ENCODE assay signal across 20 mouse cellular contexts in the genomic region with DNA sequence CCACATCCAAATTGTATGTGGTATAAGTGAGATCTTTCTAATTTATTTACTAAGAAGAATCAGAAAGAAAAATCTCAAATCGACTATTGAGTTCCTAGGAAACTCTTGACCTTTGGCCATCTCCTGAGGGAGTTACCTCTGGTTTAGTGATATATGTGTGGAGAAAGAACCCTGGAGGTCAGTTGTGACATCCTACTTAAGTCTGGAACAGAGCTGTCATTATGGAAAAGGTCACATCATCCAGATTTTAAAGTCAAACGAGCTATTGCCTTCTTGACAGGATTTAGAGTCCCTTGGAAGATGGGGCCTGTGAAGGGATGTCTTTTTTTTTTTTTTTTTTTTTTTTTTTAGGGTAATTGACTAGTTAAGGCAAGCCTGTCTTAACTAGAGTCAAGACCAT. TPM values are rescaled to one million over a fixed set of nuclear protein-coding genes. Genes with fewer than 3 reads are reported as not detected.
DNase-seq lines count a peak whose midpoint lies in the region; ATAC-seq and TF ChIP-seq lines count a peak whose summit lies in the region.
"Had no signal": no experiment of that assay in that cellular context is flagged by ENCODE, and none has a peak within 500 bp of the region (broad histone marks: within the 10 kb centered on the region; RNA-seq: fewer than 3 reads in every experiment).

No protein-coding gene starts in this region.

- peaks cover 11% of the 10 kb centered on the region; the same call in 1 of the 2 replicates for H3K36me3 ChIP-seq in forebrain, embryonic 15.5 days
- H3K36me3 ChIP-seq in forebrain, embryonic 12.5 days (replicated peaks) = no peaks in the 10 kb centered on the region
- H3K36me3 ChIP-seq in heart, postnatal 0 days (replicated peaks; ENCODE audit: control insufficient read depth, insufficient read depth, low read length) = no peaks in the 10 kb centered on the region
- H3K36me3 ChIP-seq in CH12.LX (replicated peaks in 1 of 2; ENCODE audit: control insufficient read depth in 1 of 2, insufficient read depth in 1 of 2, low read length in 1 of 2) = peaks cover 7 to 8% of the 10 kb centered on the region in 2 experiments
- H3K36me3 ChIP-seq: G1E; intestine, embryonic 15.5 days had no signal

- no peak for TF ChIP-seq RAD21 in CH12.LX (IDR thresholded peaks at IDR 0.05; ENCODE audit: low read depth, low read length)

- intact Hi-C loops in heart, postnatal 10 days (cut with DNase I) = loop anchor here (2.0 kb wide), 1 partner anchor 30 kb away; no protein-coding TSS in a partner anchor

- no peak overlapping the region for H3K4me2 ChIP-seq in forebrain, embryonic 15.5 days (replicated peaks)
- H3K4me2 ChIP-seq in forebrain, embryonic 12.5 days = no peak overlapping the region
- H3K4me2 ChIP-seq in heart, postnatal 0 days (ENCODE audit: low read depth, low read length) = no peak overlapping the region
- no peak overlapping the region for H3K4me2 ChIP-seq in CH12.LX (ENCODE audit: insufficient read depth, low read depth, poor library complexity, severe bottlenecking)
- H3K4me2 ChIP-seq: heart, embryonic 11.5 days; hindbrain, embryonic 12.5 days; hindbrain, embryonic 15.5 days; intestine, embryonic 15.5 days had no signal

- peaks cover 7% of the 10 kb centered on the region; the same call in 1 of the 2 replicates for H3K4me1 ChIP-seq in forebrain, embryonic 15.5 days
- no peaks in the 10 kb centered on the region for H3K4me1 ChIP-seq in forebrain, embryonic 12.5 days
- H3K4me1 ChIP-seq in heart, postnatal 0 days (ENCODE audit: control insufficient read depth, insufficient read depth) = no peaks in the 10 kb centered on the region
- peaks cover 7 to 10% of the 10 kb centered on the region in 2 experiments; a peak in 3 of 4 replicates for H3K4me1 ChIP-seq in CH12.LX (ENCODE audit: control insufficient read depth in 1 of 2, insufficient read depth in 2 of 2)
- H3K4me1 ChIP-seq: hindbrain, embryonic 12.5 days; hindbrain, embryonic 15.5 days; intestine, embryonic 15.5 days had no signal

- 65% methylated on average over 2 of the region's 2 CpGs for WGBS in forebrain, embryonic 15.5 days
- 84% methylated on average over 2 of the region's 2 CpGs for WGBS in forebrain, embryonic 12.5 days
- 38% methylated on average over 2 of the region's 2 CpGs for WGBS in heart, postnatal 0 days

- no peak for TF ChIP-seq POLR2A in CH12.LX (IDR thresholded peaks at IDR 0.05; ENCODE audit: low read depth, low read length)

- H3K4me3 ChIP-seq in forebrain, embryonic 15.5 days = no peak overlapping the region
- H3K4me3 ChIP-seq in forebrain, embryonic 12.5 days (replicated peaks) = no peak overlapping the region
- H3K4me3 ChIP-seq in heart, postnatal 0 days (ENCODE audit: low read depth, low read length) = no peak overlapping the region
- no peak overlapping the region for H3K4me3 ChIP-seq in CH12.LX (replicated peaks in 1 of 3; ENCODE audit: low read depth in 2 of 3, low read length in 2 of 3, poor library complexity in 1 of 3)
- H3K4me3 ChIP-seq: hindbrain, embryonic 12.5 days; hindbrain, embryonic 15.5 days; intestine, embryonic 15.5 days had no signal

- no peaks in the 10 kb centered on the region for H3K79me2 ChIP-seq in CH12.LX (replicated peaks; ENCODE audit: control insufficient read depth, extremely low read depth, insufficient read depth, poor library complexity, severe bottlenecking)

- TF ChIP-seq EP300 in heart, postnatal 0 days (IDR thresholded peaks at IDR 0.05; ENCODE audit: low read depth) = no peak
- TF ChIP-seq EP300 in CH12.LX (IDR thresholded peaks at IDR 0.05; ENCODE audit: low read length) = no peak

- H3K27ac ChIP-seq in forebrain, embryonic 15.5 days (replicated peaks) = no peak overlapping the region
- H3K27ac ChIP-seq in forebrain, embryonic 12.5 days = no peak overlapping the region
- peak overlapping the region; percentile 30; the same call in 1 of the 2 replicates for H3K27ac ChIP-seq in heart, postnatal 0 days (ENCODE audit: low read depth)
- no peak overlapping the region for H3K27ac ChIP-seq in CH12.LX (ENCODE audit: insufficient read depth, low read depth)
- H3K27ac ChIP-seq: hindbrain, embryonic 12.5 days; hindbrain, embryonic 15.5 days; intestine, embryonic 15.5 days had no signal

- DNase-seq in heart, postnatal 0 days (ENCODE audit: low spot score) = no peak
- DNase-seq in heart, postnatal 10 days = no peak
- no peak for DNase-seq in CH12.LX (ENCODE audit: extremely low read depth)
- DNase-seq in fat pad, adult 2 months (ENCODE audit: extremely low read depth, low read depth, low spot score) = peak; percentile 98
- DNase-seq in layer of hippocampus, postnatal 36 days = no peak
- no peak for DNase-seq in left cerebral cortex, adult 8-10 months (ENCODE audit: low spot score in 2 of 2)
- DNase-seq: adrenal gland, adult 8-10 months; adrenal gland, postnatal 25 days; cerebellum, adult 18-20 months; gastrocnemius, postnatal 14 days; heart, postnatal 14 days; kidney, adult 11 months had no signal

- in situ Hi-C loops in CH12.LX (cut with MboI; ENCODE audit: low pct_ligation_motif_present, low pct_unique_long_range_greater_than_20kb, low sequenced_read_pairs) = no loop called here

- no peak overlapping the region for H3K9ac ChIP-seq in forebrain, embryonic 15.5 days (replicated peaks)
- H3K9ac ChIP-seq in forebrain, embryonic 12.5 days = no peak overlapping the region
- H3K9ac ChIP-seq in heart, postnatal 0 days (replicated peaks; ENCODE audit: low read depth, low read length) = no peak overlapping the region
- H3K9ac ChIP-seq in CH12.LX (ENCODE audit: insufficient read depth, low read depth) = no peak overlapping the region
- H3K9ac ChIP-seq: hindbrain, embryonic 12.5 days; hindbrain, embryonic 15.5 days; intestine, embryonic 15.5 days had no signal

- ATAC-seq in forebrain, embryonic 15.5 days (replicated peaks) = 0 out of 2 replicates have a peak, but pooled peaks have one; percentile 8
- ATAC-seq in forebrain, embryonic 12.5 days (ENCODE audit: low FRiP score) = no peak
- ATAC-seq in heart, postnatal 0 days (ENCODE audit: insufficient read depth, low read depth) = no peak
- ATAC-seq: intestine, embryonic 15.5 days had no signal

- TF ChIP-seq CTCF in heart, postnatal 0 days (IDR thresholded peaks at IDR 0.05; ENCODE audit: low read depth) = no peak
- no peak for TF ChIP-seq CTCF in CH12.LX (conservative IDR thresholded peaks at IDR 0.05 in 1 of 2, IDR thresholded peaks at IDR 0.05 in 1 of 2; ENCODE audit: low read depth in 2 of 2, low read length in 2 of 2)

- no peaks in the 10 kb centered on the region for H3K27me3 ChIP-seq in forebrain, embryonic 15.5 days
- no peaks in the 10 kb centered on the region for H3K27me3 ChIP-seq in forebrain, embryonic 12.5 days
- no peaks in the 10 kb centered on the region for H3K27me3 ChIP-seq in heart, postnatal 0 days (ENCODE audit: control insufficient read depth, insufficient read depth, low read length)
- H3K27me3 ChIP-seq in CH12.LX (replicated peaks) = no peaks in the 10 kb centered on the region
- H3K27me3 ChIP-seq: hindbrain, embryonic 12.5 days; hindbrain, embryonic 15.5 days; intestine, embryonic 15.5 days had no signal

- no peaks in the 10 kb centered on the region for H3K9me3 ChIP-seq in forebrain, embryonic 15.5 days
- no peaks in the 10 kb centered on the region for H3K9me3 ChIP-seq in forebrain, embryonic 12.5 days
- no peaks in the 10 kb centered on the region for H3K9me3 ChIP-seq in heart, postnatal 0 days (replicated peaks; ENCODE audit: control insufficient read depth, low read length)
- no peaks in the 10 kb centered on the region for H3K9me3 ChIP-seq in CH12.LX (replicated peaks; ENCODE audit: low read length)
- H3K9me3 ChIP-seq: G1E; hindbrain, embryonic 12.5 days; hindbrain, embryonic 15.5 days; intestine, embryonic 15.5 days had no signal

- dilution Hi-C loops in CH12.LX (cut with MboI; ENCODE audit: extremely low pct_ligation_motif_present, extremely low pct_unique_long_range_greater_than_20kb, low sequenced_read_pairs) = no loop called here

TF ChIP-seq in CH12.LX, 34 proteins besides CTCF, POLR2A, EP300 and RAD21:
- peak; percentile 66 for TF ChIP-seq ZNF384 (IDR thresholded peaks at IDR 0.05; ENCODE audit: low read depth, low read length)
- TF ChIP-seq MXI1 (IDR thresholded peaks at IDR 0.05; ENCODE audit: low read depth, low read length) = no peak
- TF ChIP-seq GABPA (IDR thresholded peaks at IDR 0.05; ENCODE audit: insufficient replicate concordance, low read depth, low read length) = no peak

RNA-seq across cellular contexts. Expression of a gene that starts 32.0 kb away (rescaled TPM):
- 198 and 214 TPM in 2 replicates for polyA plus RNA-seq in forebrain, embryonic 15.5 days (2015; fragmentation: Nextera tagmentation; extraction: Ambion mirVana)
- polyA plus RNA-seq in forebrain, embryonic 12.5 days (2016; fragmentation: Nextera tagmentation; extraction: Ambion mirVana) = 58.9 and 62.0 TPM in 2 replicates
- 18.0 and 31.0 TPM in 2 replicates for total RNA-seq in heart, postnatal 0 days (2014; rRNA removed; ENCODE audit: low replicate concordance)
- 67.7 TPM in 2 replicates for polyA plus RNA-seq in heart, postnatal 0 days (2015; fragmentation: Nextera tagmentation; extraction: Ambion mirVana)
- 10 to 100 TPM; 83.8 to 94.1 TPM for total RNA-seq in heart, postnatal 10 days (2021)
- 63.0 and 77.5 TPM in 2 replicates for total RNA-seq in CH12.LX (2012; rRNA removed)
- 13.7 and 15.1 TPM in 2 replicates for total RNA-seq in CH12.LX (2014; rRNA removed)
- polyA plus RNA-seq in CH12.LX (2012; ENCODE audit: insufficient read length, low read depth) = 15.3 and 17.0 TPM in 2 replicates
- total RNA-seq in layer of hippocampus, postnatal 36 days (2021) = 10 to 100 TPM; 75.4 TPM
- total RNA-seq in left cerebral cortex, adult 8-10 months (2022) = 100 to 1,000 TPM in 2 of 4 experiments, 10 to 100 TPM in 2; 93.1 to 117 (median 102) TPM
- total RNA-seq: G1E; granulocyte monocyte progenitor cell, adult 5-6 weeks had no signal
- polyA plus RNA-seq: G1E had no signal
